Mouse (Mus musculus) cerebral cortex, adult 2 months (tissue): Measurements from ENCODE around the gene Gm15294.

ENCODE experiments used
- WGBS: fragments of 180-500 bp; shearing (Covaris S2); methylation state at CpG from one replicate; pipeline ENCODE4 v1.1.7; 2018; 5-methylcytosine and 5-hydroxymethylcytosine counted together

Gm15294 gene

DNA sequence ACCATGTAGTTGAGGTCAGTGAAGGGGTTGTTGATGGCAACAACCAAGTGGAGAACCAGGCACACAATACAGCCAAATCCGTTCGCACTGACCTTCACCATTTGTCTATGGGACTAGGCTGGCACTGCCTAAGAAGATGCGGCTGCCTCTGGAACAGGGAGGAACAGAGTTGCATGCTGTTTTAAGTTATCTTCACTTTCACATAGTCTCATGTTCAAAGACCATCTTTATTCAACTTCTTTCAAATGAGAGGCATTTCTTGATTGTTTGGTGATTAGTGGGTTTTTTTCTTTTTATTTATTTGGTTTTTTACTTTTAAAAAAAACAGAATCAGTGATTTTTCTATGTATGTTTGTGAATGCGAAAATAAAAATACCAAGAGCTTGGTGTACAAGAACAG is at the start of gene Gm15294:
Gene Gm15294, minus strand, starts transcription at position 101 of the 400 bp plus-strand sequence.
- WGBS, result 94% methylated on average over 4 of the region's 4 CpGs

- 56% methylated on average over 4 of the region's 4 CpGs for WGBS
Measured at GRCm38 (mm10) chrX:141884336-141885048, 9.5 kb upstream of the Gm15294 start.

DNA sequence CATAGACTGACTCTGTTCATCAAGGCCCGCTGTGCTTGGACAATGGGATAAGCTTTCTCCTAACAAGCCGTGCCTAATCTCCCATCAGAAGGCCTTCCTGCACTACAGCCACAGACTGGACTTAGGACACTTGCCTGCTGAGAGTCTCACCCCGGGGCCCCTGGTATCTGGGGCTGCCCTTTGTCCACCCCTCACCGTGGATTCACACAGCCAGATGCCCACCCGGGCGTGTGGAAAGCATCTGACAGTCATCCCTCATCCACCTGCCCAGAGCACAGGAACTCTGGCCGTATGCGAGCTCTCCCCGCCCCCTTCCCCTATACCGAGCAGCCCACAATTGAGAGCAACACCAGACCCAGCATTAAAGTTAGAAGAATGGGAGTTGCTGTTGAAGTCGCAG is 1.0 kb downstream of the Gm15294 start:
- WGBS, result 45% methylated on average over 11 of the region's 11 CpGs

DNA sequence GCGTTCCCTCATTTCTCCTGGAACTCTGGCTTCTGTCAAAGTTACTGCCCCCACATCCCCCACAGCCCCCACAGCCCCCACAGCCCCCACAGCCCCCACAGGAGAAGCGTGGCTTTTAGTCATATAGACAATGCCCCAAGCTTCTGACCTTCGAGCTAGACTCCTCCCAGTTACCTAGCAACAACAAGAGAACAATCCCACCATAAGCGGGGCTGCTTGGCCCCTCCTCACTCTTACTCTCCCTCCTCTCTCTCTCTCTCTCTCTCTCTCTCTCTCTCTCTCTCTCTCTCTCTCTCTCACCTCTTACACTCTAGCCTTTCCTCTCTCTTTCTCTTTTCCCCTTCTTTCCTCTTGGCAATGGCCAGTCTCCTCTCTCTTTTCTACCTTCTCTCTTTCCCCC is 1.4 kb downstream of the Gm15294 start:
- 47% methylated on average over 4 of the region's 4 CpGs for WGBS

DNA sequence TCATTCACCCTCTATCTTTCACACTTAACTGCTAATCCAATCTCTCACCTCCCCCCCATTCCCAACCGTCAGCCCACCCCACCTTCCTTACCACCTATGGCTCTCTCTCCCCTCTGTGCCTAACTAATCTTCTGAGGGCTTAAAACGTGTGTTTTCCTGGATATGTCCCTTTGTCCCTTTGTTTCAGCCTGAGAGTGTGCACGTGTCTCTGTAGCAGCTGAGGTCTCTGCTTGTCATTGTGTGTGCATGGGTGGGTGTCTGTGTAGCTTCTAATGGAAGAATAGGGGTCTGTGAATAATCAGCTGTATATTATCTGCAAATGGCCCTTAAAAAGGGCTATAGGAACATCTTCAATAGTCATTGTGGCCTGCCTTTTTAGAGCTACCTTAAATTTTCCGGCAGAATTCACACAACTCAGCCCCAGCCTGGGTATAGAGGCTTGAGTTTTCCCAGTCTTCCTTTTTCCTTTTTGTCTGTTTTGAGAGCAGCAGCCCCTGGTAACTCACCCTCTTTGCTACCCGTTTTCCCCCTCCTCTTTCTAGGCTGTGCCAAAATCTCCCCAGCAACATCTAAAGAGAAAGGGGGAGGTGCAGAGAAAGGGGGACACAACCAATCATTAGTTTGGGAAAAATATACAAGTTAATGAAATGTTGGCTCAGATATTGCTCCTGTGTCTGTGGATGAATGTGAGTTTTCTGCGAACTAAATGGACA is 19.2 kb downstream of the Gm15294 start:
- WGBS, result 42% methylated on average over 6 of the region's 6 CpGs
